Mouse (Mus musculus) liver, postnatal 0 days (tissue): ENCODE data around the gene Alg14. TPM values are rescaled to one million over a fixed set of nuclear protein-coding genes. Genes with fewer than 3 reads are reported as not detected.

ENCODE experiments used
- ATAC-seq: fragments of 200-750 bp; cut with Nextera tagmentation; 2 replicates; pipeline ENCODE4 v1.8.0; 2017; ENCODE audit warnings: mild to moderate bottlenecking, moderate library complexity
- DNase-seq: peaks from one replicate; pipeline ENCODE4 v3.0.0-alpha.2; 2016
- H3K27ac ChIP-seq: fragments of 300-500 bp; sonication (generic); 2 replicates; pipeline ENCODE4 v1.5.1; 2014; ENCODE audit warnings: antibody characterized with exemption, moderate library complexity, mild to moderate bottlenecking, low read depth
- H3K27me3 ChIP-seq: fragments of 300-500 bp; sonication (generic); 2 replicates; pipeline ENCODE4 v1.6.1; 2014; ENCODE audit warnings: low read length, control low read depth, mixed read lengths; ENCODE audit not compliant: insufficient read depth
- H3K36me3 ChIP-seq: fragments of 300-500 bp; sonication (generic); replicated peaks from 2 replicates; pipeline ENCODE4 v1.6.1; 2014; ENCODE audit warnings: mild to moderate bottlenecking, control low read depth, low read length, moderate library complexity, mixed read lengths; ENCODE audit not compliant: insufficient read depth
- H3K4me1 ChIP-seq: fragments of 300-500 bp; sonication (generic); 2 replicates; pipeline ENCODE4 v1.6.1; 2014; ENCODE audit warnings: antibody characterized with exemption, mild to moderate bottlenecking, control low read depth; ENCODE audit not compliant: insufficient read depth
- H3K4me2 ChIP-seq: fragments of 300-500 bp; sonication (generic); 2 replicates; pipeline ENCODE4 v1.6.1; 2014; ENCODE audit warnings: low read depth, mild to moderate bottlenecking, low read length, moderate library complexity, mixed read lengths
- H3K4me3 ChIP-seq: fragments of 300-500 bp; sonication (generic); 2 replicates; pipeline ENCODE4 v1.5.1; 2014; ENCODE audit warnings: low read depth, low read length
- H3K9ac ChIP-seq: fragments of 300-500 bp; sonication (generic); replicated peaks from 2 replicates; pipeline ENCODE4 v1.6.1; 2014; ENCODE audit warnings: mild to moderate bottlenecking, moderate library complexity
- H3K9me3 ChIP-seq: fragments of 300-500 bp; sonication (generic); 2 replicates; pipeline ENCODE4 v1.6.1; 2016; ENCODE audit warnings: mild to moderate bottlenecking, control low read depth, low read length, mixed read lengths
- CTCF ChIP-seq: sonication (generic); IDR thresholded peaks from 2 replicates; pipeline ENCODE4 v1.5.1; 2016; ENCODE audit warnings: antibody characterized with exemption, low read depth
- EP300 ChIP-seq: IDR thresholded peaks from 2 replicates; pipeline ENCODE4 v1.6.1; 2016; ENCODE audit warnings: antibody characterized with exemption, low read depth, mild to moderate bottlenecking
- WGBS: fragments of 180-500 bp; shearing (Covaris S2); extraction: QIAGEN DNeasy Blood & Tissue Kit; methylation state at CpG from one replicate; pipeline ENCODE4 v1.1.7; 2014; ENCODE audit not compliant: insufficient replicate concordance; 5-methylcytosine and 5-hydroxymethylcytosine counted together
- polyA plus RNA-seq: library from polyadenylated mRNA; unstranded; fragments of >200 nt; fragmentation: Nextera tagmentation; extraction: Ambion mirVana; gene quantifications from 2 replicates; pipeline ENCODE4 v1.2.1, GENCODE M21; 2015

Alg14 gene
- polyA plus RNA-seq, 1 experiment from 2014 or later: 20.1 TPM

- H3K36me3 ChIP-seq: no peaks in the 10 kb centered on the region
- TF ChIP-seq EP300: no peak
- TF ChIP-seq CTCF: no peak
- DNase-seq (no peak), ATAC-seq (no peak)
- H3K27ac ChIP-seq: peak overlapping the region; percentile 91
- no peaks in the 10 kb centered on the region for H3K9me3 ChIP-seq
- H3K4me3 ChIP-seq: peak overlapping the region; percentile 61
- no peaks in the 10 kb centered on the region for H3K27me3 ChIP-seq
- 72% methylated on average over 8 of the region's 8 CpGs for WGBS
- H3K9ac ChIP-seq: peak overlapping the region; percentile 68
- H3K4me1 ChIP-seq: peaks cover 16% of the 10 kb centered on the region
- peak overlapping the region; percentile 87 for H3K4me2 ChIP-seq
Observed at GRCm38 (mm10) chr3:121290681-121291080, 892 bp upstream of the Alg14 start.

- Histone ChIP-seq H3K9ac (peak overlapping the region; percentile 68), H3K4me1 (peaks cover 16% of the 10 kb centered on the region), H3K4me3 (peak overlapping the region; percentile 61), H3K27me3 (no peaks in the 10 kb centered on the region), H3K27ac (peak overlapping the region; percentile 91), H3K4me2 (peak overlapping the region; percentile 87), H3K36me3 (no peaks in the 10 kb centered on the region), H3K9me3 (no peaks in the 10 kb centered on the region)
- 5% methylated on average over 7 of the region's 7 CpGs for WGBS
- no peak for DNase-seq
- no peak for TF ChIP-seq EP300
- no peak for TF ChIP-seq CTCF
- ATAC-seq: no peak
Observed at GRCm38 (mm10) chr3:121291225-121291559, 381 bp upstream of the Alg14 start.

GRCm38 (mm10) chr3:121294200-121294599, 2.6 kb downstream of the Alg14 start:
- no peak overlapping the region for H3K27ac ChIP-seq
- TF ChIP-seq CTCF: peak; percentile 64
- TF ChIP-seq EP300: no peak
- 86% methylated on average over 2 of the region's 2 CpGs for WGBS
- H3K4me2 ChIP-seq: no peak overlapping the region
- ATAC-seq: no peak
- peaks cover 16% of the 10 kb centered on the region for H3K4me1 ChIP-seq
- H3K36me3 ChIP-seq: no peaks in the 10 kb centered on the region
- no peak overlapping the region for H3K9ac ChIP-seq
- no peaks in the 10 kb centered on the region for H3K27me3 ChIP-seq
- DNase-seq: no peak
- no peaks in the 10 kb centered on the region for H3K9me3 ChIP-seq
- H3K4me3 ChIP-seq: no peak overlapping the region

GRCm38 (mm10) chr3:121306641-121307040, 15.1 kb downstream of the Alg14 start:
- WGBS: 84% methylated on average over 7 of the region's 7 CpGs
- DNase-seq: no peak

GRCm38 (mm10) chr3:121307532-121308234, 16.1 kb downstream of the Alg14 start:
- Histone ChIP-seq H3K9me3 (no peaks in the 10 kb centered on the region), H3K36me3 (0 out of 2 replicates have a peak, but pooled peaks cover 6% of the 10 kb centered on the region), H3K4me2 (no peak overlapping the region), H3K4me1 (no peaks in the 10 kb centered on the region), H3K9ac (no peak overlapping the region), H3K4me3 (no peak overlapping the region), H3K27me3 (no peaks in the 10 kb centered on the region), H3K27ac (no peak overlapping the region)
- TF ChIP-seq EP300: no peak
- peak; percentile 99 for TF ChIP-seq CTCF
- DNase-seq (peak; percentile 73), ATAC-seq (peak; percentile 68)
- 67% methylated on average over 7 of the region's 7 CpGs for WGBS

More at GRCm38 (mm10) chr3:121306641-121307040, 15.1 kb downstream of the Alg14 start:
- Histone ChIP-seq H3K4me1 (no peaks in the 10 kb centered on the region), H3K9me3 (no peaks in the 10 kb centered on the region), H3K36me3 (0 out of 2 replicates have a peak, but pooled peaks cover 6% of the 10 kb centered on the region), H3K4me3 (no peak overlapping the region), H3K27me3 (no peaks in the 10 kb centered on the region), H3K27ac (no peak overlapping the region), H3K4me2 (no peak overlapping the region), H3K9ac (no peak overlapping the region)
- no peak for TF ChIP-seq EP300
- peak; percentile 56 for TF ChIP-seq CTCF
- ATAC-seq: 0 out of 2 replicates have a peak, but pooled peaks have one; percentile 21

GRCm38 (mm10) chr3:121308935-121309334, 17.4 kb downstream of the Alg14 start:
- Histone ChIP-seq H3K27me3 (no peaks in the 10 kb centered on the region), H3K4me1 (no peaks in the 10 kb centered on the region), H3K4me3 (no peak overlapping the region), H3K27ac (no peak overlapping the region), H3K36me3 (0 out of 2 replicates have a peak, but pooled peaks cover 6% of the 10 kb centered on the region), H3K9ac (no peak overlapping the region), H3K4me2 (no peak overlapping the region), H3K9me3 (no peaks in the 10 kb centered on the region)
- ATAC-seq (no peak), DNase-seq (no peak)
- TF ChIP-seq EP300: no peak
- no peak for TF ChIP-seq CTCF
- 77% methylated on average over 5 of the region's 5 CpGs for WGBS
